Mouse (Mus musculus): ENCODE measurements around the gene Rhno1. TPM values are rescaled to one million over a fixed set of nuclear protein-coding genes. Genes with fewer than 3 reads are reported as not detected.

The Rhno1 gene
- polyA plus RNA-seq (2014; fragmentation: Nextera tagmentation; extraction: Ambion mirVana), result 164 and 173 TPM in 2 replicates

DNA sequence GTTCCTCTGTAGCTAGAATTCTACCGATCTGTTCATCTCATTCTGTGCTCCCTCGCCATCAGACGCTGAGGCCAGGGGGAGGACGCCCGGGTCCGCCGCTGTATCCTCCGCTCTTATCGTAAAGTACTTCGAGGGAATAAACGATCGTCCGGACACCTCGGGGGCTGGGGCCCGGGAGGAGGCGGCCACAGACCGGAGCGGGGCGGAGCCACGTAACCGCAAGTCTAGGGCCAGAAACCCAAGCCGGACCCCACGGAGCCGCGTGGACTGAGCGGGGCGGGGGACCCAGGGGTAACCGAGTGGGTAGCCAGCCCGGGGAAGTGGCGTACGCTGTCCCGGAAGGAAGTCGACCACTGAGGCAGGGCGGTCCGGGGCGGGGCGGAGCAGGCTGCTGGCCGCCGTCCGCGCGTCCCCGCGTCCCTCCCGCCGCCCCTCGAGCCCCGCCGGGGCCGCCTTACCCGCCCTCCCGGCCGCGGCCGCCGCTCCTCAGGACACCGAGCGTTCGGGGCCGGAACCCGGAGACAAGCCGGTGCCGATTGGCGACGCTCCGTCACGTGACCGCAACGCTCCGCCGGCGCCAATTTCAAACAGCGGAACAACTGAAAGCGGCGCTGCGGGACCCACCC, at the start of gene Rhno1, which contains the start of gene Foxm1:
Rhno1 (minus strand) TSS at position 531 of the 626 bp plus-strand sequence.
Foxm1 (plus strand) TSS at position 587 of the 626 bp plus-strand sequence.
- Histone ChIP-seq H3K36me3 (ENCODE audit: control insufficient read depth, insufficient read depth, low read length) (peaks cover 7% of the 10 kb centered on the region; the same call in 1 of the 2 replicates), H3K4me3 (ENCODE audit: low read depth, low read length) (peak within 1 kb of the TSS; percentile 89), H3K9ac (ENCODE audit: low read depth, low read length) (peak within 1 kb of the TSS; percentile 95), H3K4me2 (replicated peaks; ENCODE audit: low read depth, low read length) (peak within 1 kb of the TSS; percentile 82), H3K9me3 (ENCODE audit: control insufficient read depth, low read length) (no peaks in the 10 kb centered on the region), H3K27me3 (ENCODE audit: control insufficient read depth, insufficient read depth, low read length) (no peaks in the 10 kb centered on the region), H3K4me1 (replicated peaks; ENCODE audit: control insufficient read depth, insufficient read depth, low read length) (0 out of 2 replicates have a peak, but pooled peaks cover 3% of the 10 kb centered on the region), H3K27ac (ENCODE audit: low read depth, low read length) (peak within 1 kb of the TSS; percentile 91)
- DNase-seq (ENCODE audit: low spot score) (peak; percentile 88), ATAC-seq (ENCODE audit: low FRiP score) (peak; percentile 91)
- WGBS, result under 1% methylated on average over 52 of the region's 76 CpGs

DNA sequence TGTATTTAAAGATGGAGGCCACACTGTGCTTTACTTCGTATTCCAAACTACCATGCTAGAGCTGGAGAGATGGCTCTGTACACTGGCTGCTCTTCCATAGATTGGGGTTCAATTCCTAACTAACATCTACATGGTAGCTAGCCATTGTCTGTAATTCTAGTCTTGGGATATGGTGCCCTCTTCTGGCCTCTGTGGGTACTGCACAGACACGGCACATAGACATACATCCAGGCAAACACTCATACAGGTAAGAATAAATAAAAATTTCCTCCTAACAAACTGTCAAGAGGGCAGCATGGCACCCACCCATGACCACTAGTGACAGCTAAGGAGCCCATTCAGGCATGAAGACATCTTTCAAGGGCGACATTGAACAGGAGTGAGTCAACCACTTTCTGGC, 48.4 kb upstream of the Rhno1 start:
- peaks cover 7% of the 10 kb centered on the region; the same call in 1 of the 2 replicates for H3K36me3 ChIP-seq (ENCODE audit: control insufficient read depth, insufficient read depth, low read length)
- H3K4me2 ChIP-seq (replicated peaks; ENCODE audit: low read depth, low read length), result no peak overlapping the region
- ATAC-seq (ENCODE audit: low FRiP score) (peak; percentile 50; the same call in 1 of the 2 replicates), DNase-seq (ENCODE audit: low spot score) (peak; percentile 87)
- 14% methylated on average over 3 of the region's 3 CpGs for WGBS
- H3K27ac ChIP-seq (ENCODE audit: low read depth, low read length), result no peak overlapping the region
- H3K4me1 ChIP-seq (replicated peaks; ENCODE audit: control insufficient read depth, insufficient read depth, low read length), result no peaks in the 10 kb centered on the region
- H3K27me3 ChIP-seq (ENCODE audit: control insufficient read depth, insufficient read depth, low read length), result no peaks in the 10 kb centered on the region
- no peak overlapping the region for H3K4me3 ChIP-seq (ENCODE audit: low read depth, low read length)
- H3K9me3 ChIP-seq (ENCODE audit: control insufficient read depth, low read length), result no peaks in the 10 kb centered on the region
- no peak overlapping the region for H3K9ac ChIP-seq (ENCODE audit: low read depth, low read length)

DNA sequence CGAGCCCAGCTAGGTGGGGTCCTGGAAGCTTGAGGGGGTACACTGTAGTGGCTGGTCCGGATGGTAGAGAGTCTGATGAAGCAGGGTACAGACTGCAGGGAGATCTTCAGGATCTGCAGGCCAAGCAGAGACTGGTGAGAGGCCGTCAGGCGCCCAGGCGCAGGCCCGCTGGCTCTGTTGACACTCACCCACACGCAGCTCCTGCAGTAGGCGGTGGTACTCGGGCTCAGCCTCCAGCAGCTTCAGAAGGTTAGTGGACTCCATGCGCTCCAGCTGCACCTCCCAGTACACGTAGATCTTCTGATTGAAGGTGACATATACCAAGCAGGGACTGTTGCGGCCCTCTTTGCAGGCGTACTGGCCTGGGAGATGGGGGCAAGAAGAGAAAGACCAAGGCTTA, 47.6 kb upstream of the Rhno1 start:
- Histone ChIP-seq H3K4me1 (replicated peaks; ENCODE audit: control insufficient read depth, insufficient read depth, low read length) (no peaks in the 10 kb centered on the region), H3K9me3 (ENCODE audit: control insufficient read depth, low read length) (no peaks in the 10 kb centered on the region), H3K4me2 (replicated peaks; ENCODE audit: low read depth, low read length) (no peak overlapping the region), H3K36me3 (ENCODE audit: control insufficient read depth, insufficient read depth, low read length) (peaks cover 7% of the 10 kb centered on the region; the same call in 1 of the 2 replicates), H3K27ac (ENCODE audit: low read depth, low read length) (no peak overlapping the region), H3K27me3 (ENCODE audit: control insufficient read depth, insufficient read depth, low read length) (no peaks in the 10 kb centered on the region), H3K4me3 (ENCODE audit: low read depth, low read length) (no peak overlapping the region), H3K9ac (ENCODE audit: low read depth, low read length) (no peak overlapping the region)
- ATAC-seq (ENCODE audit: low FRiP score) (no peak), DNase-seq (ENCODE audit: low spot score) (no peak)
- WGBS, result 93% methylated on average over 13 of the region's 13 CpGs

DNA sequence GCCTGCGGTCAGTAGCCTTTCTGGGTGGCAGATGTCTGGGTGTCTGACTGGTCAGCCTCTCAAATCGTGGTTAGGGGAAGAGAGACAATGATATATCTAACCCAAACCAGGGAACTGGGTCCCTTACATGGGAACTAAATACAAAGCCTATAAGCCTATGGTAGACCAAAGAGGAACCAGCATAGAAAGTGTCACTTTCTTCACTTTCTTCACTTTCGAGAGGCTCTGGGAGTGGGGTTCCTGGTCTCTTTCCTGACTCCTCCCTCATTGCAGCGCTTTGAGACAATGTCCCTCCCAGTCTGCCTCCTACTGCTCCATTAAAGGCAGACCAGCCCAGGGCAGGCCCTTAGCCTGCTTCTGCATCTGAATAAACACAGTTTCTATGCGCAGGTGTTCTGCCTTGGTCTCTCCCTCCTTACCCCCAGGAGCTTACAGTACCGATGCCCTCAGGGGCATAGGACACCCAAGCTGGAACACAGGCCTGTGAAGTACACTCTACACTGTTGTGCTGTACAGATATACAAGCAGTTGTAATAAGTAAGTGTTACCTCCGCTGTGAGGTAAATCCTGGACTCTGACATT, 45.9 kb upstream of the Rhno1 start:
- no peaks in the 10 kb centered on the region for H3K27me3 ChIP-seq (ENCODE audit: control insufficient read depth, insufficient read depth, low read length)
- no peak overlapping the region for H3K9ac ChIP-seq (ENCODE audit: low read depth, low read length)
- H3K4me1 ChIP-seq (replicated peaks; ENCODE audit: control insufficient read depth, insufficient read depth, low read length), result no peaks in the 10 kb centered on the region
- ATAC-seq (ENCODE audit: low FRiP score) (no peak), DNase-seq (ENCODE audit: low spot score) (no peak)
- 85% methylated on average over 7 of the region's 7 CpGs for WGBS
- no peak overlapping the region for H3K4me3 ChIP-seq (ENCODE audit: low read depth, low read length)
- no peak overlapping the region for H3K4me2 ChIP-seq (replicated peaks; ENCODE audit: low read depth, low read length)
- peaks cover 7% of the 10 kb centered on the region; the same call in 1 of the 2 replicates for H3K36me3 ChIP-seq (ENCODE audit: control insufficient read depth, insufficient read depth, low read length)
- no peaks in the 10 kb centered on the region for H3K9me3 ChIP-seq (ENCODE audit: control insufficient read depth, low read length)
- no peak overlapping the region for H3K27ac ChIP-seq (ENCODE audit: low read depth, low read length)

DNA sequence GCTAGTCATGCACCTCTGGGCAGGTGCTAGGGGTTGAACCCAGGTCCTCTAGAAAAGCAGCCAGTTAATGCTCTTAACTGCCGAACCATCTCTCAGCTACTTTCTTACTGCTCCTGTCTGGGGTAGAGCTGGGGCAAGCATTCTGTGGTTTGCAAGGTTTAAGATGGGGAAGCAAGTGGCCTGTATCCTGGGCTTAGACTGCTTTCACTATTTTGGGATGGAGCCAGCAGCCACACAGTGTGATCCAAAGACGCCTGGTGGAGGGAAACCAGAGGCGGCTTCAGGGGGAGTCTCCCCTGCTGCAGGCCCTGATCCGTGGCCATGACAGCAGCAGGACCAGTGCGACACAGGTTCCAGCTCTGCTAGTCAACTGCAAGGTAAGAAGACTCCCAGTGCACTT, 42.0 kb upstream of the Rhno1 start:
- Histone ChIP-seq H3K9me3 (ENCODE audit: control insufficient read depth, low read length) (no peaks in the 10 kb centered on the region), H3K36me3 (ENCODE audit: control insufficient read depth, insufficient read depth, low read length) (peaks cover 5% of the 10 kb centered on the region; the same call in 1 of the 2 replicates), H3K27ac (ENCODE audit: low read depth, low read length) (no peak overlapping the region), H3K27me3 (ENCODE audit: control insufficient read depth, insufficient read depth, low read length) (no peaks in the 10 kb centered on the region), H3K4me3 (ENCODE audit: low read depth, low read length) (no peak overlapping the region), H3K4me1 (replicated peaks; ENCODE audit: control insufficient read depth, insufficient read depth, low read length) (no peaks in the 10 kb centered on the region), H3K9ac (ENCODE audit: low read depth, low read length) (no peak overlapping the region), H3K4me2 (replicated peaks; ENCODE audit: low read depth, low read length) (no peak overlapping the region)
- no peak for ATAC-seq (ENCODE audit: low FRiP score)
- DNase-seq (ENCODE audit: low spot score), result no peak
- 67% methylated on average over 5 of the region's 5 CpGs for WGBS

DNA sequence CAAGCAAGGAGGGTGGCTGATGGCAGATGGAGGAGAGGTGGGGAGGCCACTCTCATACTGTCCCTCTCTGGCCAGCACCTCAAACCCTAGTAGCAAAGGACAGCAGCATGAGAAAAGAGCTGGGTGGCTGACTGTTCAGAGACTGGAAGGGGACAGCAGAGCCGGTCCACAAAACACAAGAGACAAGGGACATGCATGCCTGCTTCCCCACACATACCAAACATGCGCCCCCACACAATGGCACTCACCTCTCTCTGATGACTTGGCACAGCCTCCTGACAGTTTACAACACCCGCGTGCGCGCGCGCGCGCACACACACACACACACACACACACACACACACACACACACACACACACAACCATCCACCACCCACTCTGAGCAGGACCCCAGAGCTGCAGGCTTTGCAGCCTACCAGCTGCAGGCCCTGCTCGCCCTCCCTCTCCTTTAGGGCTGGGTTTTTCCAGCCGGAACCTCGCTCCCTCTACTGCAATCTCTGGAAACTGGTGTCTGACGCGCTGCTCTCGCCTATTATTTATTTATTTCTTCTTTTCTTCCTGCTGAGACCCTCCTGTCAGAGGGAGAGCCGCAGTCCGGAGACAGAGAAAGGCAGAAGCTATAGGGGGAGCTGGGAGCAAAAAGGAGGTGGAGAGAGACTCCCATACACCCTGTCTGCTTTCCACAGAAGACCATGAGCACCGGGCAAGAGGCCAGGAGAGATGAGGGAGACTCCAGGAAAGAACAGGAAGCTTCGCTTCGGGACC, 36.9 kb upstream of the Rhno1 start:
- no peak overlapping the region for H3K27ac ChIP-seq (ENCODE audit: low read depth, low read length)
- peak overlapping the region; percentile 12; the same call in 1 of the 2 replicates for H3K4me2 ChIP-seq (replicated peaks; ENCODE audit: low read depth, low read length)
- no peak overlapping the region for H3K9ac ChIP-seq (ENCODE audit: low read depth, low read length)
- H3K4me1 ChIP-seq (replicated peaks; ENCODE audit: control insufficient read depth, insufficient read depth, low read length), result no peaks in the 10 kb centered on the region
- no peaks in the 10 kb centered on the region for H3K36me3 ChIP-seq (ENCODE audit: control insufficient read depth, insufficient read depth, low read length)
- WGBS, result 46% methylated on average over 20 of the region's 21 CpGs
- H3K9me3 ChIP-seq (ENCODE audit: control insufficient read depth, low read length), result no peaks in the 10 kb centered on the region
- ATAC-seq (ENCODE audit: low FRiP score), result peak; percentile 63
- H3K27me3 ChIP-seq (ENCODE audit: control insufficient read depth, insufficient read depth, low read length), result no peaks in the 10 kb centered on the region
- DNase-seq (ENCODE audit: low spot score), result peak; percentile 18
- no peak overlapping the region for H3K4me3 ChIP-seq (ENCODE audit: low read depth, low read length)

DNA sequence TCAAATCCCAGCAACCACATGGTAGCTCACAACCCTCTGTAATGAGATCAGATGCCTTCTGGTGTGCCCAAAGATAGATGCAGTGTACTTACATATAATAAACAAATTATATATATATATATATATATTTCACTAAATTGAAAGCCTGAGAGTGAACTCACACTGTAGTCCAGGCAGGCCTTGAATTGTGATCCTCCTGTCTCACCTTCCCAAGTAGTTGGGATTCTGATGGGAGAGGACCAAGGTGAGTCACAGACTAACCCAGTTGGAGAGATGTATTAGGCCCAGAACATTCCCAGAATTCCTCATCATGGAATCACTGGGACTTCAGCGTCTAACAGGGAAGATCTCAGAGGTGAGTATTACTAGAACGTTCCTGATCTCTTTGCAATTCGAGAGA, 36.3 kb upstream of the Rhno1 start, which contains the start of gene Nrip2:
Nrip2 (plus strand) TSS at position 301 of the 400 bp plus-strand sequence.
- no peak within 1 kb of the TSS for H3K9ac ChIP-seq (ENCODE audit: low read depth, low read length)
- no peaks in the 10 kb centered on the region for H3K27me3 ChIP-seq (ENCODE audit: control insufficient read depth, insufficient read depth, low read length)
- ATAC-seq (ENCODE audit: low FRiP score) (no peak), DNase-seq (ENCODE audit: low spot score) (no peak)
- no peaks in the 10 kb centered on the region for H3K4me1 ChIP-seq (replicated peaks; ENCODE audit: control insufficient read depth, insufficient read depth, low read length)
- no peak within 1 kb of the TSS for H3K4me3 ChIP-seq (ENCODE audit: low read depth, low read length)
- WGBS, result 83% methylated on average over 3 of the region's 3 CpGs
- H3K9me3 ChIP-seq (ENCODE audit: control insufficient read depth, low read length), result no peaks in the 10 kb centered on the region
- H3K27ac ChIP-seq (ENCODE audit: low read depth, low read length), result no peak within 1 kb of the TSS
- H3K36me3 ChIP-seq (ENCODE audit: control insufficient read depth, insufficient read depth, low read length), result no peaks in the 10 kb centered on the region
- peak within 1 kb of the TSS; percentile 12; the same call in 1 of the 2 replicates for H3K4me2 ChIP-seq (replicated peaks; ENCODE audit: low read depth, low read length)

DNA sequence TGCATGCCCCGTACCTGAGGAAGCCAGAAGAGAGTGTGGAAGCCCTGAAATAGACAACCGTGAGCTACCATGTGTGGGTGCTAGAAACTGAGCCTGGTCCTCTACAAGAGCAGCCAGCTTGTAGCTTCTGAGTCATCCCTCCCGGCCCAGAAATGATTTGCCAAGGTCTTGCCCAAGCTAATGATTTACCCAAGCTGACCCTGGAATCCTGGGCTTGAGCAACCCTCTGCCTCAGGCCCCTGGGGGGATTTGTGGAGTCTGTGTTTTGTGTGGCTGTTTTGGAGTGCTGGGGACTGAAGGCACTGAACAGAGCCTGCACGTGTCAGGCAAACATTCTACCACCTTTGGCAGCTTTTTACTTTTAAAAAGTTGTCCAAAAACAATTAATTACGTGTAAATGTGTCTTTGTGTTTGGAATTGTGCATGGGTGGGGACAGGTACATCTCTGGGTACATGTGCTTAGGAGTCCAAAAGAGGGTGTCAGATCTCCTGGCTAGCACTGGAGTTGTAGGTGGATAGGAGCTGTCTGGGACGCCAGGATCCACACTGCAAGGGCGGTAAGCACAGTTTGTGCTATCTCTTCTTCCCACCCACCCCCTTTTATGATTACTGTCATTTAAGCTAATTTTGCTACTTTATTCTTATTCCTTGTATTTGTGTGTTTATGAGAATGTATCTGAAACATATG, 35.0 kb upstream of the Rhno1 start:
- 81% methylated on average over 7 of the region's 7 CpGs for WGBS
- no peak overlapping the region for H3K4me3 ChIP-seq (ENCODE audit: low read depth, low read length)

More for the DNA sequence above, 35.0 kb upstream of the Rhno1 start:
- no peak overlapping the region for H3K9ac ChIP-seq (ENCODE audit: low read depth, low read length)
- no peaks in the 10 kb centered on the region for H3K27me3 ChIP-seq (ENCODE audit: control insufficient read depth, insufficient read depth, low read length)
- no peaks in the 10 kb centered on the region for H3K9me3 ChIP-seq (ENCODE audit: control insufficient read depth, low read length)
- H3K4me2 ChIP-seq (replicated peaks; ENCODE audit: low read depth, low read length), result no peak overlapping the region
- no peaks in the 10 kb centered on the region for H3K36me3 ChIP-seq (ENCODE audit: control insufficient read depth, insufficient read depth, low read length)
- no peak for DNase-seq (ENCODE audit: low spot score)
- no peak for ATAC-seq (ENCODE audit: low FRiP score)
- no peaks in the 10 kb centered on the region for H3K4me1 ChIP-seq (replicated peaks; ENCODE audit: control insufficient read depth, insufficient read depth, low read length)
- no peak overlapping the region for H3K27ac ChIP-seq (ENCODE audit: low read depth, low read length)

All from hindbrain, embryonic 11.5 days (tissue).